Mouse (Mus musculus) thymus, postnatal 0 days (tissue): ENCODE data around the gene Rack1. TPM values are rescaled to one million over a fixed set of nuclear protein-coding genes. Genes with fewer than 3 reads are reported as not detected.
"Not testable (repeated sequence)": the region's sequence is repeated elsewhere in the genome, so short reads cannot be mapped to it uniquely, and the experiment has no call there.

ENCODE experiments used
- DNase-seq: peaks from one replicate; pipeline ENCODE4 v3.0.0-alpha.2; 2015; ENCODE audit warnings: low spot score
- polyA plus RNA-seq: library from polyadenylated mRNA; unstranded; fragments of >200 nt; fragmentation: Nextera tagmentation; extraction: Ambion mirVana; gene quantifications from 2 replicates; pipeline ENCODE4 v1.2.1, GENCODE M21; 2015

Gene Rack1
- polyA plus RNA-seq, 1 experiment from 2014 or later: 988 TPM

DNA sequence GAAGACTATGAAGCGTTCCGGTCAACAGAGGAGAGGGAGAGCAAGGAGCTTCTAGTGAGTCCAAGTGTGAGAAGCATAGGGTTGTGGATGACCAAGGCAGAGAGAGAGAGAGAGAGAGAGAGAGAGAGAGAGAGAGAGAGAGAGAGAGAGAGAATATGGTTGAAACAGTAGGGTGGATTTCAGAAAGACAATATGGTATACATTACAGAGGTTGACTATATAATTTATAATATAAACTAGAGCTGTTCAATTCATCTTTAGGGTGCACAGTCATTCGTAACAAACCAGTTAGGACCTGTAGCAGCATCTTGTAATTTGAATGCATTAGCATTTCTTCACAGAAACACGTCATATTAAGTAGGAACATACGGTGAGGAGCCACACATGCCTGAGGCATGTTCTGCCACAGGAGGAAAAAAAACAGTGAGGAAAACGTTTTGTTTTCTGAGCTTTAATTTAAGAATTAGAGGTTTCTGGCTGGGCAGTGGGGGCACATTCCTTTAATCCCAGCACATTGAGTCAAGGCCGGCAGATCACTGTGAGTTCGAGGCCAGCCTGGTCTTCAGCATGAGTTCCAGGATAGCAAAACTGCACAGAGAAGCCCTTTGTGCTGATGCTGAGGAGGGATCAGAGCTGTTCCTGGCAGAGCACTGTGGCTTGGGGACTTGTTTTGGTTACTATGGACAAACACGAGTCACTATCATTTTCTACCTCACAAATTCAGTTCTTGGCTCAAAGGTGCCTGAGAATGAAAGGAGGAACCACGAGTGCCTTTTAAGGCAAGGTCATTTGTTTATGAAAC lies 38.9 kb downstream of the Rack1 start:
- DNase-seq: no peak

- DNase-seq: no peak
Measured at GRCm38 (mm10) chr11:48840805-48841204, 40.7 kb downstream of the Rack1 start.

DNA sequence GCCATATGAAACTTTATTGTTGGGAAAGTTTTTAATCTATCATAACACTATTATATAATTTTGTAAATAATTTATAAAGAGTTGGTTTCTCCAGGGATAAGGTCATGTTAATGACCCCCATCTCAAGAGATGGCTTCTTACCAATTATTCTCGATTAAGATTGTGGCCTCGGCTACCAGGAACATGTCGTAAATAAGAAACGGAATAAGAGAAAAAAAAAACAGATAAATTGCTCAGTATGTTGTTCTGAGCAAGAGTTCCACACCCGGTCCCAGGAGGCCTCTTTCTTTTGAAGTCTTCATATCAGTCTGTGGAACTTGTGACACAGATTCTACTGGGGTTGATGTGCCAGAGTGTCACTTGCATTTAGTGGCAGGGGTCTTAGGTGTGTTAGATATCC lies 41.1 kb downstream of the Rack1 start:
- no peak for DNase-seq

DNA sequence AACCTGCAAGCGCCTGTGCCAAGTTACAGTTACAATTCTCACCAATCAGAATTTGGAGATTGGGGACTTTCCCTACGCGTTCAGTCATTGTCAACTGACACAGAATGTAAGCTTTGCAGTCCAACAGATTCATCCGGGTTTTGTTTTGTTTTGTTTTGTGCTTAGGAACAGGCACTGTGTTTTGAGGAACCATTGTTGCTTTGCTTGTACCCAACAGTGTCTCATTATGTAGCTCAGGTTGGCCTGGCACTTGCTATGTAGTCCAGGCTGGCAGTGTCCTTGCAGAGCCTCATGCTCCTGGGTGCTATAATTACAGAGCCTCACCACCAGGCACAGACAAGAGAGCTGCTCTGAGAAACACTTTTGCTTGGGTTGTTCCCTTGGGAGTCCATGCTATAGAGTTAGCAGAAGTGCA lies 42.3 kb downstream of the Rack1 start:
- no peak for DNase-seq

GRCm38 (mm10) chr11:48843202-48843601 lies 43.1 kb downstream of the Rack1 start:
- DNase-seq: no peak

- no peak for DNase-seq
Measured at GRCm38 (mm10) chr11:48844309-48844708, 44.2 kb downstream of the Rack1 start.

- no peak for DNase-seq
Measured at GRCm38 (mm10) chr11:48845244-48845815, 45.2 kb downstream of the Rack1 start.

DNA sequence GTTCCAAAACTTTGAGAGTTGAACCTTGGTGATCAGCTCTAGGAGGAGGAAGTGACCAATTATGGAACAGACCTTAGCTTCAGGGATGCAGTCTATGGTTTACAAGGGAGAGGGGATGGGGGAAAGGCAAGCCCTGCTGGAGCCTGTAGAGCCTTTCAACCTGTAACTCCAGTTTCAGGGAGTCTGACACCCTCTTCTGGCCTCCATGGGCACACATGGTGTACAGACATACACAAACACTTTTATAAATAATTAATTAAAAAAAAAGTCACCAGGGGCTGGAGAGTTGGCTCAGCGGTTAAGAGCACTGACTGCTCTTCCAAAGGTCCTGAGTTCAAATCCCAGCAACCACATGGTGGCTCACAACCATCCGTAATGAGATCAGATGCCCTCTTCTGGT lies 46.2 kb downstream of the Rack1 start:
- DNase-seq: not testable (repeated sequence)

GRCm38 (mm10) chr11:48846881-48847280 lies 46.7 kb downstream of the Rack1 start:
- DNase-seq: no peak

GRCm38 (mm10) chr11:48850240-48850639 lies 50.1 kb downstream of the Rack1 start:
- no peak for DNase-seq

DNA sequence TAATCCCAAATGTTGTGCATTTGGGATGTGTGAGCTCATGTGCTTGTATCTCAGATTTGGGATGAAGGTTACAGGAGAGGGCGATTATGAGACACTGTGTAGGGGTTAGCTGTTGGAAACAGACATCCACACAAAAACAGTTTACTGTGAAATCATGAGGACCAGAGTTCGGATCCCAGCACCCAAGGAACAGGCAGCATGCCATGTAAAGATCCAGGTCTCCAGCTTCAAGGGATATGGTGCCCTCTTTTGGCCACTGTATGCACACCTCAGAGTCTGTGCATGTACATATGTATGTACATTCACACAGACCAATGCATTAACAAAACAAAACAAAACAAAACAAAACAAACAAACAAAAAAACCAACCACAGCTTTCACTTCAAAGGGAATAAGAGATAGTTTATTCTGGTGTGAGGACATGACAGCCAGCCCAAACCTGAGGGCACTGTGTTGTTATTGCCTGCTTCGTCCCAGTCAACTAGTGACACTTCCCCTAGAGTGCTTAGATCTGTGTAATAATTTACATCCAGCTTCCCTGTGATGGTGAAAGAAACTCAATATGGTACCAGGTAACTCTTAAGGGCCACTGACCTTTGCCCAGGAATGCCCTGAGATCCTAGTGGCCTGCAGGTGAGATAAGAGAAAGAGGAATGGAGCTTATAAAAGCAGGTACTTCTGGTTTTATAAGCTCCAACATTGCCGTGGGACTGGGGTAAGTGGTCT lies 51.3 kb downstream of the Rack1 start:
- no peak for DNase-seq

DNA sequence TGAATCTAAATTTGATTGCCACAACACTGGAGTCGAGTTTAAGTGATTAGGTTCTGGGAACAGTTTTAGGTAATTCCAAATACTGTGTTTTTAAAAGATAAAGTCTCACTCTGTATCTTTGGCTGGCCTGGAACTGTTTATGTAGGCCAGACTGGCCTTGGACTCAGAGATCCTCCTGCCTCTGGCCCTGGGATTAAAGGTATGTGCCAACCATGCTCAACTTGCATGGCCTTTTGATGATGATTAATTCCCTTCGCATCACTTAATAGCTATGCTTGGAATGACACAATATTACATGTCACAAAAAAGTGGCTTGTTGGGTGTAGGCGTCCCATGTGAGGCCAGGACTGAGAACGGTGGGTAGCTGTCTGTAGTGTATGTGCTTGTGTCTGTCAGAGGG lies 52.1 kb downstream of the Rack1 start:
- no peak for DNase-seq

DNA sequence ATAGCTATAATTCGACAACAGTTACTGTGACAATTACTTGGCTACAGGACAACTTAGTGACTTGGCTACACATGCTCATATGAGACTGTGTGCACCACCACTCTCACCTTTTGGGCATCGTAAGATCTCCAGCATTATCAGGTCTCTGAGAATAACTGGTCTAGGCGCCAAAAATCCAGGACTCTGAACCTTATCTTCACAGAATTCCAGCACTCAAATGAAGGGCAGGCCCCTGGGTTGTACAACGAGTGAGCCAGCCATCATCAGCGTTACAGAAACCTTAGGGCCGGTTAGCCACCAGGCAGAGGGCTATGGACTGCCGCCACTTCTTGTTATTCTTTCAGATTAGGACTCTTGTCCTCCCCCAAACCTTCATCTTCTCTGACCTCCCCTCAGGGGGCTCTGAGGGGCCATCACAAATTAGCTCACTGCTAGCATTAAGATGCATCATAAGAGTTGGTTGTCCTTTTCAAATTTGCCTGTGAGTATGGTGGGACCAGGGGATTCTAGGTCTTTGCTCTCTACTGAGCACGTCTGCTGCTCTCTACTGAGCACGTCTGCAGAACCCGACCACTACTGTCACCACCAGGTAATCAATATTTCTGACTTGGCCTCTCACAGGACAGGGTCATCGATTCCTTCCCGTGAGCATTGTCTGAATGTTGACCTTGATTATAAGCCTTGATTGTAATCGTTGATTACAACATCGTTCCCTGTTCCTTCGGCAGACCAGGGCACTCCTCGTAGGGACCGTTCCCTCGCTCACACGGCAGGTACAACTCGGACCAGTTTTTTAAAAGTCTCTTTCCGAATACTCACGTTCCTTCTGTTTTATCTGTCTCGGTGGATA lies 52.7 kb downstream of the Rack1 start:
- no peak for DNase-seq

- DNase-seq: peak; percentile 90
Measured at GRCm38 (mm10) chr11:48853474-48854180, 53.5 kb downstream of the Rack1 start.

Other genes starting within 250 kb of the Rack1 start
- gene Trim41, start 17.0 kb downstream of the Rack1 start, polyA plus RNA-seq: 3.5 and 5.5 TPM in 2 replicates
- 1.1 and 2.1 TPM in 2 replicates for gene Trim7, start 25.8 kb downstream of the Rack1 start, polyA plus RNA-seq
- 7.6 and 8.8 TPM in 2 replicates for gene Gm12184, start 26.3 kb downstream of the Rack1 start, polyA plus RNA-seq
- 57.1 and 61.0 TPM in 2 replicates for gene Irgm1, start 71.4 kb downstream of the Rack1 start, polyA plus RNA-seq
- 0.29 and 0.46 TPM in 2 replicates for gene Gm5431, start 101.9 kb downstream of the Rack1 start, polyA plus RNA-seq
- 6.3 and 9.0 TPM in 2 replicates for gene Psme2b, start 145.9 kb downstream of the Rack1 start, polyA plus RNA-seq
- 0.25 and 0.36 TPM in 2 replicates for gene Olfr56, start 178.6 kb downstream of the Rack1 start, polyA plus RNA-seq
- 1.8 and 2.1 TPM in 2 replicates for gene 9930111J21Rik1, start 179.1 kb downstream of the Rack1 start, polyA plus RNA-seq
- 0.93 and 1.2 TPM in 2 replicates for gene Gm12185, start 191.9 kb downstream of the Rack1 start, polyA plus RNA-seq
- gene Tgtp1, start 193.8 kb downstream of the Rack1 start, polyA plus RNA-seq: 59.3 and 61.7 TPM in 2 replicates